Mouse (Mus musculus): ENCODE data around the gene Serpinb8. TPM values are rescaled to one million over a fixed set of nuclear protein-coding genes. Genes with fewer than 3 reads are reported as not detected.
A peak's percentile ranks its signal among the peaks of the same experiment; 100 is the strongest.

Gene Serpinb8
- polyA plus RNA-seq, 1 experiment from 2014 or later: 0.22 TPM

DNA sequence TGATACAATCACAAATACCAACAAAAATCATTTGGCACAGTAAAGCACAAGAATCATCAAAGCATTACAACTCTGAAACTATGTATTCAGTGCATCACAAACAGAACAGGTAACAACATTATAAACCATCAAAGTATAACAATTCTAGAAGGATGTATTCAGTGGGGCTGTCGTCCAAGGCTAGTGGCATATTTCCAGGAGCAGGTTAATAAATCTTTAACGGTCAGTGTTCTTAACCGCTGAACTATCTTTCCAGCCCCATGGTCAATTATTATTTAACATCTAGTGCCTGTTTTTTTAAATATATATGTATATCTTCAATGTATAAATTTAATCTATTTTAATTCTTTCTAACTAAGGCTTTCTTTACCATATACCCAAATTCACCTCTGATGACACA lies 3.6 kb upstream of the Serpinb8 start:
- Histone ChIP-seq H3K9ac (replicated peaks; ENCODE audit: low read depth, low read length) (no peak overlapping the region), H3K27me3 (replicated peaks; ENCODE audit: control insufficient read depth, insufficient read depth, low read length) (no peaks in the 10 kb centered on the region), H3K27ac (ENCODE audit: low read length) (no peak overlapping the region), H3K4me3 (replicated peaks; ENCODE audit: low read length) (no peak overlapping the region), H3K36me3 (ENCODE audit: control insufficient read depth, insufficient read depth) (no peaks in the 10 kb centered on the region), H3K4me2 (ENCODE audit: low read length) (no peak overlapping the region), H3K4me1 (replicated peaks; ENCODE audit: control insufficient read depth, insufficient read depth, low read length) (peaks cover 10% of the 10 kb centered on the region), H3K9me3 (ENCODE audit: control insufficient read depth, low read length) (no peaks in the 10 kb centered on the region)
- 88% methylated on average over 3 of the region's 3 CpGs for WGBS
- no peak for ATAC-seq

DNA sequence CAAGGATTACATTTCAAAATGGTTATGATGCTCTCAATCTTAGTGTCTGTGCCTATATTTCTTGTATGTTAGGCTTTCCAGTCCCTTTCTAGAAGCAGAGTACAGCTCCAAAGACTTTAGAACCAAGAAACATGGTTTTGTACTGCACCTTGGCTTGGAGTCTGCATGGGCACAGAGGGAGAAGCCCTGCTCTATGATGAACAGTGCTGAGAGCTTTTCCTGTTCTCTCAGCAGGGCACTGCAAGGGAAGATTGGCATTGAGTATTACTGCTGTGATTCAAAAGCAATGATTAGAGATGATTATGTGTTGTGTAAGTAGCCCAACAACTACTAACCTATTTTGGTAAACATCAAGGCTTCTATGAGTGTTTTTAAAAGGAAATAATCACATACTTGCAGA lies 1.6 kb upstream of the Serpinb8 start:
- no peak overlapping the region for H3K9ac ChIP-seq (replicated peaks; ENCODE audit: low read depth, low read length)
- H3K9me3 ChIP-seq (ENCODE audit: control insufficient read depth, low read length): no peaks in the 10 kb centered on the region
- H3K4me1 ChIP-seq (replicated peaks; ENCODE audit: control insufficient read depth, insufficient read depth, low read length): peaks cover 10% of the 10 kb centered on the region
- ATAC-seq: no peak
- no peak overlapping the region for H3K4me3 ChIP-seq (replicated peaks; ENCODE audit: low read length)
- H3K27ac ChIP-seq (ENCODE audit: low read length): no peak overlapping the region
- H3K36me3 ChIP-seq (ENCODE audit: control insufficient read depth, insufficient read depth): no peaks in the 10 kb centered on the region
- H3K27me3 ChIP-seq (replicated peaks; ENCODE audit: control insufficient read depth, insufficient read depth, low read length): no peaks in the 10 kb centered on the region
- H3K4me2 ChIP-seq (ENCODE audit: low read length): no peak overlapping the region

DNA sequence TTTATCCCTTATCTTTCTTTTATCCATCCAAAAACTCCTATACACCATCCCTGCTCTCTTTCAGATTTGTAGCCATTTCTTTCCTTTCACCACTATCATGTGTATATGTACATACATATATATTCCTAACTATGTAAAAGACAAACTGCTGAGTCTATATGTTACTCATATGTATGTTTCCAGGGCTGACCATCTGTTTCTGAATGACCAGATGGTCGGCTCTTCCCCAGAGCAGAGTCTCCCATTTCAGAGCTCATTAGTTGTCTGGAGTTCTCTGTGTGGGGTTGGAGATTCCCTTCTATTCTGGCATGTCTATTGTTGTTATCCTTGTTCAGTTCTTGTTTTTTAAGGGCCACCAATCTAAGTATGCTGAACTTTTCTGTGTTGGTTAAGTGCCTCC lies 1.2 kb upstream of the Serpinb8 start:
- WGBS: 41% methylated on average over 1 of the region's 1 CpGs
- no peak overlapping the region for H3K4me3 ChIP-seq (replicated peaks; ENCODE audit: low read length)
- no peak overlapping the region for H3K9ac ChIP-seq (replicated peaks; ENCODE audit: low read depth, low read length)
- no peak overlapping the region for H3K4me2 ChIP-seq (ENCODE audit: low read length)
- H3K9me3 ChIP-seq (ENCODE audit: control insufficient read depth, low read length): no peaks in the 10 kb centered on the region
- H3K36me3 ChIP-seq (ENCODE audit: control insufficient read depth, insufficient read depth): no peaks in the 10 kb centered on the region
- H3K27ac ChIP-seq (ENCODE audit: low read length): no peak overlapping the region
- no peaks in the 10 kb centered on the region for H3K27me3 ChIP-seq (replicated peaks; ENCODE audit: control insufficient read depth, insufficient read depth, low read length)
- peak; percentile 75 for ATAC-seq
- H3K4me1 ChIP-seq (replicated peaks; ENCODE audit: control insufficient read depth, insufficient read depth, low read length): peaks cover 10% of the 10 kb centered on the region

DNA sequence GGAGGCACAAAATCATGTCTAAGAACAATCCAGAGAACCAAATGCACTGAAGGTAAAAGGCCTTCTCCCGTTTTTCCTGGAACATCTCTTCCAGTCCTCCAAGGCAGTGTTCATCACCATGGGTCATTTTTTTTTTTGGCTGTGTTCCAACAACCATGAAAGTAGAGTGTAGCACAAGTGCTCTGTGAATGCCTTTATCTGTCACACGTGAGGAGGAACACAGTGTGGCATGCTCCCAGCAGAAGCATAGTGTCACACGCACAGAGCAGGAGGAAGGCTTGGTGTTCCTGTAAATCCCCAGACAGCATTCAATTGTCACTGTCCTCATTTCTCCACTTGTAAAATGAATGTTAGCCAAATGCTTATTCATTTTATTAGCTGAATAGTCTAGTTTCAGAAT lies 2.8 kb downstream of the Serpinb8 start:
- Histone ChIP-seq H3K27me3 (replicated peaks; ENCODE audit: control insufficient read depth, insufficient read depth, low read length) (no peaks in the 10 kb centered on the region), H3K9me3 (ENCODE audit: control insufficient read depth, low read length) (no peaks in the 10 kb centered on the region), H3K4me1 (replicated peaks; ENCODE audit: control insufficient read depth, insufficient read depth, low read length) (peaks cover 10% of the 10 kb centered on the region), H3K4me2 (ENCODE audit: low read length) (no peak overlapping the region), H3K9ac (replicated peaks; ENCODE audit: low read depth, low read length) (no peak overlapping the region), H3K4me3 (replicated peaks; ENCODE audit: low read length) (no peak overlapping the region), H3K36me3 (ENCODE audit: control insufficient read depth, insufficient read depth) (no peaks in the 10 kb centered on the region), H3K27ac (ENCODE audit: low read length) (no peak overlapping the region)
- ATAC-seq: no peak
- WGBS: 63% methylated on average over 3 of the region's 3 CpGs

DNA sequence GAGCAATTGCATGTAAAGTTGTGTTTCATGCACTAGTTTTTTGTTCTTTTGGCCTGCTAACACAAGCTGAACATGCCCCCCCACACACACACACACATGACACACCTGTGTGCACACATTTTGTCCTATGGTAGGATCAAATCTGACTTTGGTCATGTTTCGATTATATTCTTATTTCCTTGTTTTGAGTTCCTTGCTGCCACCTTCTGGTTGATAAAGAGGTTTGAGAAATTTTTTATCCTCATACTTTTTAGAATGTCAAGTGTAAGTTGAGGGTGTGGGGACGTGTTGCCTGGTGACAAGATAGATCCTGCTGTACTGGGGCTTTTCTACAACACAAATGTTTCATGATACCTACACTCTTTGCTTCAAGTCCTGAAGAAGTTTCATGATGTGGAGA lies 3.7 kb downstream of the Serpinb8 start:
- WGBS: 88% methylated on average over 2 of the region's 2 CpGs
- no peak overlapping the region for H3K9ac ChIP-seq (replicated peaks; ENCODE audit: low read depth, low read length)
- no peaks in the 10 kb centered on the region for H3K9me3 ChIP-seq (ENCODE audit: control insufficient read depth, low read length)
- ATAC-seq: no peak
- no peaks in the 10 kb centered on the region for H3K27me3 ChIP-seq (replicated peaks; ENCODE audit: control insufficient read depth, insufficient read depth, low read length)
- no peak overlapping the region for H3K27ac ChIP-seq (ENCODE audit: low read length)
- H3K4me2 ChIP-seq (ENCODE audit: low read length): no peak overlapping the region
- no peak overlapping the region for H3K4me3 ChIP-seq (replicated peaks; ENCODE audit: low read length)
- peaks cover 10% of the 10 kb centered on the region for H3K4me1 ChIP-seq (replicated peaks; ENCODE audit: control insufficient read depth, insufficient read depth, low read length)
- H3K36me3 ChIP-seq (ENCODE audit: control insufficient read depth, insufficient read depth): no peaks in the 10 kb centered on the region

DNA sequence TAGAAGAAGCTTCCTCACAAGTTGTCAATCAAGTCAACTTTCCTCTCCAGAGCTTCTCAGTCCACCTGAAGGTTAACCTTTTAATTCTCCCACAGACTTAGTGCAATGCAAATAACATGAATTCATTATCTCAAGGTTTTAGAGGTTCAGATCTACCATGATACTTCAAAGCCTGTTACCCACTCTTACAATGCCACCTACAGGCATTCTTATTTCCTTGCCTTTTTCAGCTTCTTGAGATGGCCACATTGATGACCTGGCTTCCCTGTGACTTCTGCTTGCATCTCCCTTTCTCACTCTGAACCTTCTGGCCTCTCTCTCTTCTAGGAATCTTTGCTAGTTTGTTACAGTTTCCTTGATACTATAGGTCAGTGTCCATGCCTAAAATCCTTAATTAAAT lies 7.1 kb downstream of the Serpinb8 start:
- Histone ChIP-seq H3K9me3 (ENCODE audit: control insufficient read depth, low read length) (no peaks in the 10 kb centered on the region), H3K4me1 (replicated peaks; ENCODE audit: control insufficient read depth, insufficient read depth, low read length) (no peaks in the 10 kb centered on the region), H3K27me3 (replicated peaks; ENCODE audit: control insufficient read depth, insufficient read depth, low read length) (no peaks in the 10 kb centered on the region), H3K27ac (ENCODE audit: low read length) (no peak overlapping the region), H3K4me3 (replicated peaks; ENCODE audit: low read length) (no peak overlapping the region), H3K36me3 (ENCODE audit: control insufficient read depth, insufficient read depth) (no peaks in the 10 kb centered on the region), H3K4me2 (ENCODE audit: low read length) (no peak overlapping the region), H3K9ac (replicated peaks; ENCODE audit: low read depth, low read length) (no peak overlapping the region)
- ATAC-seq: no peak

DNA sequence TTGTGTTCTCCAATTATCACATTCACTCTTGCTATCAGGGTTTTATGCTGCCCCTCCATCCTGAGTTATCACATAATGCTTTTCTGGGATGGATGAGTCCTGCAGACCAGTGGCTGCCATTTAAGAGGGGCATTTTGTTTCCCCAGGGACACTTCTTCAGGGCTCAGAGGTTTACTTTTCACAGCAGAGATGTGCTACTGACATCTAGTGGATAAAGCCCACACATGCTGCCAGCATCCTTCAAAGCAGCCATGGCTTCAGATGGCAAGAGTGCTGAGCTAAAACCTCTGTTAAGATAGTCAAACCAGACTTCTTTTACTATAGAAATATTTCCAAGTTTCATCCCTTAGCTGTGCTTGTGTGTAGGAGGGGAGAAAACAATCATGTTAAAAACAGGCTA lies 8.7 kb downstream of the Serpinb8 start:
- ATAC-seq: peak; percentile 50; the same call in 1 of the 2 replicates
- H3K4me1 ChIP-seq (replicated peaks; ENCODE audit: control insufficient read depth, insufficient read depth, low read length): no peaks in the 10 kb centered on the region
- H3K9ac ChIP-seq (replicated peaks; ENCODE audit: low read depth, low read length): no peak overlapping the region
- H3K9me3 ChIP-seq (ENCODE audit: control insufficient read depth, low read length): no peaks in the 10 kb centered on the region
- no peak overlapping the region for H3K4me3 ChIP-seq (replicated peaks; ENCODE audit: low read length)
- no peaks in the 10 kb centered on the region for H3K36me3 ChIP-seq (ENCODE audit: control insufficient read depth, insufficient read depth)
- no peak overlapping the region for H3K27ac ChIP-seq (ENCODE audit: low read length)
- no peaks in the 10 kb centered on the region for H3K27me3 ChIP-seq (replicated peaks; ENCODE audit: control insufficient read depth, insufficient read depth, low read length)
- H3K4me2 ChIP-seq (ENCODE audit: low read length): no peak overlapping the region

DNA sequence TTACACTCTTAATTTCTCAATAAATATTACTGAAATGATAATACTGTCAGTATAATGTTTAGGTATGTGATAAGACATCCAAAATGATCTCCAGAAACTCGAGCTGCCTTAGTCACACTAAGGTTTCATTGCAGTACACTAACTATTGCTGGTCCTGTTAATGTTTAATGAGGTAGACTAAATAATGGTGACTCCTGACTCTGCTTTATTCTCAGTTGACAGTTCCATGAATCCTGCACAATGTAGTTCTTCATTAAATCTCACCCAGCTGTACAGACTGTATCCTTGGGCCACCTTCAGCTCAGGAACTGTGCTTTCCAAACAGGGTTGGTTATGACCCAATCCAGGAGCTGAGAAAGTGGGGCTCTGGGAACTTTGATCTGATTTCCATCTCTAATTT lies 19.1 kb downstream of the Serpinb8 start:
- ATAC-seq: no peak
- no peak overlapping the region for H3K4me2 ChIP-seq (ENCODE audit: low read length)
- no peak overlapping the region for H3K4me3 ChIP-seq (replicated peaks; ENCODE audit: low read length)
- no peaks in the 10 kb centered on the region for H3K27me3 ChIP-seq (replicated peaks; ENCODE audit: control insufficient read depth, insufficient read depth, low read length)
- no peaks in the 10 kb centered on the region for H3K36me3 ChIP-seq (ENCODE audit: control insufficient read depth, insufficient read depth)
- WGBS: 63% methylated on average over 1 of the region's 1 CpGs
- H3K27ac ChIP-seq (ENCODE audit: low read length): no peak overlapping the region
- no peak overlapping the region for H3K9ac ChIP-seq (replicated peaks; ENCODE audit: low read depth, low read length)
- H3K9me3 ChIP-seq (ENCODE audit: control insufficient read depth, low read length): no peaks in the 10 kb centered on the region
- H3K4me1 ChIP-seq (replicated peaks; ENCODE audit: control insufficient read depth, insufficient read depth, low read length): no peaks in the 10 kb centered on the region

DNA sequence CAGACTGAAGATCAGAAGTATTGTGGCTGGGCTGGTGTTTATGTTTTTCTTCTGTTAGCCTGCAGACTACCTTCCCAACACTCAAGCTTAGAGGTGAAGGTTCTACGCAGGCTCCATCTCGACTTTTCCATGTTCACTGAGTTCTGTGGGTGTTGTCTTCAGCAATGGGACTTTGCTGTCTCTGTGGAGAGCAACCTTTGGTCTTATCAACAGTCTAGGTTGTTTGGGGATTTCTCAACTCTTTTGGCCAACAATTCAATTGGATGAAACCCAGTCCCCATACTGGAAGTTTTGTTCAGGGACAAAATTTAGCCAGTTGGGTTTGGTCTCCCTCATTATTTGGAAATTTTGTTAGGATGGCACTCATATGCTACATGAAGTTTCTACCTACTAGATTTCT lies 24.3 kb downstream of the Serpinb8 start:
- H3K27me3 ChIP-seq (replicated peaks; ENCODE audit: control insufficient read depth, insufficient read depth, low read length): no peaks in the 10 kb centered on the region
- H3K9ac ChIP-seq (replicated peaks; ENCODE audit: low read depth, low read length): no peak overlapping the region
- H3K9me3 ChIP-seq (ENCODE audit: control insufficient read depth, low read length): no peaks in the 10 kb centered on the region
- H3K4me3 ChIP-seq (replicated peaks; ENCODE audit: low read length): no peak overlapping the region
- H3K27ac ChIP-seq (ENCODE audit: low read length): no peak overlapping the region
- no peaks in the 10 kb centered on the region for H3K4me1 ChIP-seq (replicated peaks; ENCODE audit: control insufficient read depth, insufficient read depth, low read length)
- no peak for ATAC-seq
- no peaks in the 10 kb centered on the region for H3K36me3 ChIP-seq (ENCODE audit: control insufficient read depth, insufficient read depth)
- H3K4me2 ChIP-seq (ENCODE audit: low read length): no peak overlapping the region
- 93% methylated on average over 2 of the region's 2 CpGs for WGBS

DNA sequence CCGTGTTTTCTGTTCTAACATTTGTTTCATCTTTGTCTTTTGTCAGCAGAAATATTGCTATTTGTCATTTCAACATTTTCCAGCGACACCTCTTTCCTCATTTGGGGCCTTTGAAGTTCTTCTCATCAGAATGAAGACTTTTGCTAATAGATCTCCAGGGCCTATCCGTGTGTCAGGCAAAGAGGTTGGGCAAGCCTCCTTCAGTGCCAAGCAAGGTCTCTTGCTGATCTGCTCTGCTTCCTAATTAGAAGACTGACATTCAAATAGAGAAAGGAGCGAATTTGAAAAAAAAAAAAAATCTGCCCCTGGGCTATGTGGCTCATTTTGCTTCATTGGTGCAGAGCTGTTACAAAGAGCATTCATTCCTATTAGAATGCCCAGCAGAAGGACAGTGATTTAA lies 32.2 kb downstream of the Serpinb8 start:
- no peak overlapping the region for H3K4me2 ChIP-seq (ENCODE audit: low read length)
- no peaks in the 10 kb centered on the region for H3K27me3 ChIP-seq (replicated peaks; ENCODE audit: control insufficient read depth, insufficient read depth, low read length)
- no peak overlapping the region for H3K27ac ChIP-seq (ENCODE audit: low read length)
- no peak overlapping the region for H3K4me3 ChIP-seq (replicated peaks; ENCODE audit: low read length)
- WGBS: 34% methylated on average over 4 of the region's 4 CpGs
- no peak for ATAC-seq
- H3K4me1 ChIP-seq (replicated peaks; ENCODE audit: control insufficient read depth, insufficient read depth, low read length): no peaks in the 10 kb centered on the region
- no peaks in the 10 kb centered on the region for H3K9me3 ChIP-seq (ENCODE audit: control insufficient read depth, low read length)
- H3K36me3 ChIP-seq (ENCODE audit: control insufficient read depth, insufficient read depth): no peaks in the 10 kb centered on the region
- H3K9ac ChIP-seq (replicated peaks; ENCODE audit: low read depth, low read length): no peak overlapping the region
